Mouse (Mus musculus): ENCODE measurements around the gene Lpin1.
A peak's percentile ranks its signal among the peaks of the same experiment; 100 is the strongest.

The Lpin1 gene

DNA sequence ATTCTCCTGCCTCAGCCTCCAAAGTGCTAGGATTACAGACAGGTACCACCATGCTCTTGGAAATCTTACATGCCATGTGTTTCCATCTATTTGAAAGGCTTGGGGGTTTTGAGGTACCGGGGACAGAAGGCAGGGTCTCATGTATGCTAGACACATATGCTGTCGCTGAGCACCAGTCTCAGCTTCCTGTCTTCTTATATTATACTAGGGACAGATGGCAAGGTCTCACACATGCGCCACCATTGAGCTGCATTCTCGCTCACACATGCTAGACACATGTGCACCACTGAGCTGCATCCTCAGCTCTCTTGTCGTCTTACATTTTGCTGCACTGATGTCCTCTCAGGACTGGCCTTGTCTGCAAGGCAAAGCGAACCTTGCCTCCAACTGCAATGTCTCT, 8.7 kb upstream of the Lpin1 start:
- no peak for DNase-seq (ENCODE audit: low spot score in 2 of 2)

DNA sequence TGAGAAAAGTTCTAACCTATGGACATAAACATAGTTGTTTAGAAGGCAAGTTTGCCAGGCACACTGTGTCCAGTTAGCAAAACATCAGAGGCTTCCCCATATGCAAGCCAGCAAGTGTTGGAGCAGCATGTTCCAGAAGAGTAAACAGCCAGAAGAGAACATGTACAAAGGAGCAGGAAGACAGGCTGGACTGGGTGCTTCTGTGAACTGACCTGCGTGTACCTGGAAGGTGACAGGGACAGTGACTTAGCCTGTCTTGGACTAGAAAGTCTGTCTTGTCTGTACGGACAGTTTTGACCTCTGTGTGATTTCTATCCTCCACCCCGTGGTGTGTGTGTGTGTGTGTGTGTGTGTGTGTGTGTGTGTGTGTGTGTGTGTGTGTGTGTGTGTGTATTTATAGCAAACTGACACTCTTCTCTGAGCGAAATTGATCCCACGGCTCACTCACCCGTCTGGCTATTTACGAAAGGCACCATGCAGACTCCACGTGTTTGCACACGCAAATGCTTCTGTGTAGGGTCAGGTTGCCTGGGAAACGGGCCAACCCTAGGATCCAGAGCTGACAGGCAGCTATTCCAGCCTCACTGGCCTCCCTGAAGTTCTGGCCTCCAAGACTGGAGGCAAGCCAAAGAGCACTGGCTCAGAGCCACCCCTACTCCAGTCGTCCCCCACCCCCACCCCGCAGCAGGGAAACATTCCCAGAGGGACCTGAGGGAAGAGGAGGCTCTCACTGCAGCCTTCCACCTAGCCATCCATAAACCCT, 7.9 kb upstream of the Lpin1 start:
- peak; percentile 37 to 60 for DNase-seq (ENCODE audit: low spot score in 2 of 2)

- DNase-seq (ENCODE audit: low spot score in 2 of 2): no peak
Observed at GRCm38 (mm10) chr12:16615738-16616137, 5.0 kb upstream of the Lpin1 start.

GRCm38 (mm10) chr12:16614556-16614955, 3.8 kb upstream of the Lpin1 start:
- no peak for DNase-seq (ENCODE audit: low spot score in 2 of 2)

DNA sequence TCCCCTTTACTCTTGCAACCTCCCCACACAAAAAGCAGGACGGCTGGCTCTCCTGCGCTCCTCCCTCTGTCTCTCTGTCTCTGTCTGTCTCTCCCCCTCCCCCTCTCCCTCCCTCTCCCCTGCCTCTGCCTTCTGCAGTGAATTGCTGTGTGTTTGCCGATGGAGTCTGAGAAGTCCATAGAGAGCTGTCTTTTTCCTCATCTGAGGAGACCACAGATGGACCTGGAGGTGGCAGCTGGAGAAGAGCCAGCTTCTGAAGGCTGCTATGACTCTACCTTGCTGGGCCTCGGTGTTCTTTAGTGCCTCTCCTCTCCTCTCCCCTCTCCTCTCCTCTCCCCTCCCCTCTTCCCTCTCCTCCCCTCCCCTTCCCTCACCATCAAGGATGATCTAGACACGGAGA, 5.1 kb downstream of the Lpin1 start:
- no peak for DNase-seq (ENCODE audit: low spot score in 2 of 2)

DNA sequence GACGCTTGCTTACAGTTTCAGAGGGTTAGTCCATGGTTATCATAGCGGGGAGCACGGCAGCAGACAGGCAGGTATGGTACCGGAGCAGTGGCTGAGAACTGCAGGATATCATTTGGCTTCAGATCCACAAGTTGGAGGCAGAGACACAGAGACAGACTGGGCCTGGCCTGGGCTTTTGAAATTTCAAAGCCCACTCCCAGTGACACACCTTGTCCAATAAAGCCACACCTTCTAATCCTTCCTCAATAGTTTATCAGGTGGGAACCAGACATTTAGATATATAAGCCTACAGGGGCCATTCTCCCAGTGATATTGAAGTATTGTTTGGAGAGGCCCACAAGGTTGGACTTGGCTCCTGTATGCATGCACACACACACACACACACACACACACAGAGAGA, 8.5 kb downstream of the Lpin1 start:
- DNase-seq (ENCODE audit: low spot score in 2 of 2): no peak

DNA sequence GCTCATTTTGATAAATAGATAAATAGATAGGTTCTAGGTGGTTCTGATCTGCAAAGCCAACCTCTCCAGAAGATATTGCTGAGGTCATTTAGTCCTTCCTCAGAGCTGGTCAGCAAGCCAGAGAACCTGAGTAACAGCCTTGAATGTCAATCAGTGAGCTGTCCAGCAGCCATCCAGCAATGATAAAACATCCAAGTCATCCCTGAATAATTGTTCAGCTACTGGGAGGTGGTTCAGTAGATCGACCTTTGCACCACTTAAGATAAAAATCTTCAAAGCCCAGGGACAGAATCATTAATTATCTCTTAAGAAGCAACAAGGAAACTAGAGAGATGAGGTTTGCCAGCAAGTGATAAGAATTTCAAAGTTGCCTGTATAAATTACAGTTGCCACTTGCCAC, 10.4 kb downstream of the Lpin1 start:
- no peak for DNase-seq (ENCODE audit: low spot score in 2 of 2)

DNA sequence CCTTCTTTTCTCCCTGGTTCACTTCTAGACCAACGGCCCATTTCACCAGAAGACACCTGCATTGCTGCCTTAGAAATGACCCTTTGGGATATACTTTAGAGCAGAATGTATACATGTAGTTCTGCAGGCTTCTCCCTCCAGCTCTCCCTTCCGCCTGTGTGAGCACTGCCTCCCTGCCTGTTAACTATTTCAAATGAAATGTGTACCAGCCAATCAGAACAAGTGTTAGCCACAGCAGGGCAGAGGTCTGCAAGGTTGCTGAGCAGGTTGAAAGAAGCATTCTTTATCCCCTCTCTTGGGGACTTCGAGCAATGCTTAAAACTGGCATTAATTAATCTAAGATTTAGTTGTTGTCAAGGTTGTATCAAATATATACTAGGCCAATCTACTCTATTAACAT, 11.4 kb downstream of the Lpin1 start:
- DNase-seq (ENCODE audit: low spot score in 2 of 2): no peak

GRCm38 (mm10) chr12:16593761-16594160, 17.0 kb downstream of the Lpin1 start:
- no peak for DNase-seq (ENCODE audit: low spot score in 2 of 2)

GRCm38 (mm10) chr12:16593014-16593413, 17.8 kb downstream of the Lpin1 start:
- no peak for DNase-seq (ENCODE audit: low spot score in 2 of 2)

DNA sequence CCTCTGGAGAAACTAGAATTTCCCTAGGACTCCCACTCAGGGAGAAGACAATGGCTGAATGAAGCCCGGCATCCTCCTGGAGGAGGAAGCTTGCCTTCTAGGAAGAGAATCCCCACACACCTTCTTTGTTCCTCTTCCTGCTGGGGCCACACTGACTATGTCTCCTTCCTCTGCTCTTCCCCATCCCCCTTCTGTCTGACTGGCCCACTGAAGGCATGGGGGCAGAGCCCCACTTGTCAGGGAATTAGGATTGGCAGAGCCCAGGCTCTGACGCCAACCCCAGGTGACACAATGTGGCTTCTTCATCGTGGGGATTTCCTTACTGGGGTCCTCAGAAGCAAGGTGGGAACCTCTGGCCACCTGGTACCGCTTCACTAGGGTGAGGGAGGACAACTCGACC, 18.3 kb downstream of the Lpin1 start:
- DNase-seq (ENCODE audit: low spot score in 2 of 2): no peak

GRCm38 (mm10) chr12:16591453-16592200, 19.1 kb downstream of the Lpin1 start:
- DNase-seq (ENCODE audit: low spot score in 2 of 2): peak; percentile 69 to 71

- no peak for DNase-seq (ENCODE audit: low spot score in 2 of 2)
Observed at GRCm38 (mm10) chr12:16589966-16590365, 20.8 kb downstream of the Lpin1 start.

- peak; percentile 80 to 88 for DNase-seq (ENCODE audit: low spot score in 2 of 2)
Observed at GRCm38 (mm10) chr12:16589204-16589949, 21.4 kb downstream of the Lpin1 start.

DNA sequence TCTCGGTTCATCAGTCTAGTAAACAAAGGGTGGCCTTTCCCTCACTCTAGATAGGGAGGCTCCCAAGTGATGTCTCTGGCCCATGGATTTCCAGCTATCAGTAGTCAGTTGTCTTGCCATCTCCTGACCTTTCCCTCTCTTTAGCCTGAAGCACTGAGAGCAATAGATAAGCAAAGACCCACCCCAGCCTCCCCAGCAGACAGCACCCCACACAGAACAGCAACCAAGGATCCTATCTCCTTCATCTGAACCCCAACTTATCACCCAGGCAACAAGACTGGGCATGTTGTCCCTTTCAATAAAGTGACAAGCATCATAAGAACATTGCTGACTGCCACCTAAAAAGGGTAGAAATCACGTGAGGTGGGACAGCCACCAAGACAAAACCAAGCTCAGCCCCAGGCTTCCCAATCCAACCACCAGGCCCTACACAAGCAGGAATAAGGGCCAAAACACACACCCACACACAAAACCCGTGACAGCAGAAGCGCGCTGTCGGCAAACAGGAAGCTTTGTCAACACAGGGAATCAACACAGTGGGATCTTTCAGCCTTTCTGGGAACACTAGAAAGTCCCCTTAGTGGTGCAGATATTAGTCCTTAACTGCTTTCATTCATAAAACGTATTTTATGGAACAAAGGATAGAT, 22.2 kb downstream of the Lpin1 start:
- DNase-seq (ENCODE audit: low spot score in 2 of 2): no peak

- DNase-seq (ENCODE audit: low spot score in 2 of 2): no peak
Observed at GRCm38 (mm10) chr12:16587767-16588166, 23.0 kb downstream of the Lpin1 start.

DNA sequence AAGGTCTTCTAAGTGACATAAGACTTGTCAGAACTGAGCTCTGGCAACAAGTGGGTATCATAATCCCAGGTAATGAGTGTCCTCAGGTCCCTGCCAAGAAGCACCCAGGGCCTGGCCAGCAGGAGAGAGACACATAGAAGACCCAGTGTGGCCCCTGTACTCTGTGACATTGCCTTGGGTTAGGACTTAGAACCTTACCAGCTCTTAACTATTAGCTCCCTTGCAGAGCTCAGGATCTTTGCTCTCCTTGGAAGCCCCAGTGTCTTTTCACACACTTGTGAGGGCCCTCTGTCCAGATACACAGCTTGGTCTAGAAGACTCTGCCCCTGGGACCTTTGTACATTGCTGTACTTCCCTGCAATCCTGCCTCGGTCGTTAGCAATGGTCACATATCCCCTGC, 23.7 kb downstream of the Lpin1 start:
- DNase-seq (ENCODE audit: low spot score in 2 of 2): no peak

DNA sequence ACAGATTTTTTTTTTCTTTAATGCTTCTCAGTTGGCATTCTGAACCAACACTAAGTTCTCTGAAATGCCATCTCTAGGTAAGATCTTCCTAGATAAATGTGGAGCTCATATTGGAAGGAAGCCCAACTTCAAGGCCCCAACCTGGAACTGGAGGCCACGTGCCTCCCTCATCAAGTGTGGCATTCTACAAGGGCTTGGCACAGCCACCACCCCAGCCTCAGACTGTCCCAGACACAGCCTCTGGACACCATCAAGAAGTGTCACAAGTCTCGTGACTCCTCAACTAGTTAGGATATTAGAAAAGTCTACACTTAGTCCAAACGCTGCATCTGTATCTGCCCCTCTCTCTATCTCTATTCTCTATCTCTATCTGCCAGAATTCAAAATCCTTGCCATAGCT, 25.8 kb downstream of the Lpin1 start:
- no peak for DNase-seq (ENCODE audit: low spot score in 2 of 2)

DNA sequence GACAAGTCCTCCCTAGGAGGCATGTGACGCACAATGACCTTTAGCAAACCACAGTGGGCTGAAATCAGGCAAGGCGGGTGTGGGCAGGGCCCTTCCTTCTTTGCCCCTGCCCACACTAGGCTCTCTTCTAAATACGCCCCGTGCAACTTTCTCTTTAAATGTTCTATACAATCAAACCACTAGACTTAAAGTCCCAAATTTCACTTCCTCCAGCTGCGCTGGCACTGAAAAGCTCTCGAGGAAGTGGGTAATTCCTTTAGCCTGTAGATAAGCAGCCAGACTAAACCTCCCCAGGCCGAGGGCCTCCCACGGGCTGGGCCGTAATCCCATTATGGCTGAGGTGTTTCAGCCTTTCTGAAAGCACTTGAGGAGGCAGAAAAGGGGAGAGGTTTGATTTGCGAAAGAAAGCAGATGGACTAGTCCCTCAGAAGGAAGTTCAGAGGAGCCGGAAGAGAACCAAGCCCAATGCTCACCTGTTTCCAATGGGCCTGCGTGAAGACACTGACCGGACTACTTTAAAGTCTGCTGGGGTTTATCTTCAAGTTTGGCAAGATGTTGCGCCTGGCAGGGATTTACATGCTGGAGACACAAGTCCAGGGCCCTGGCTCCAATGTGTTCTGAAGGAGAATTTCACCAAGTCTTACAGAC, 26.6 kb downstream of the Lpin1 start:
- DNase-seq (ENCODE audit: low spot score in 2 of 2): no peak

GRCm38 (mm10) chr12:16583313-16583712, 27.5 kb downstream of the Lpin1 start:
- no peak for DNase-seq (ENCODE audit: low spot score in 2 of 2)

DNA sequence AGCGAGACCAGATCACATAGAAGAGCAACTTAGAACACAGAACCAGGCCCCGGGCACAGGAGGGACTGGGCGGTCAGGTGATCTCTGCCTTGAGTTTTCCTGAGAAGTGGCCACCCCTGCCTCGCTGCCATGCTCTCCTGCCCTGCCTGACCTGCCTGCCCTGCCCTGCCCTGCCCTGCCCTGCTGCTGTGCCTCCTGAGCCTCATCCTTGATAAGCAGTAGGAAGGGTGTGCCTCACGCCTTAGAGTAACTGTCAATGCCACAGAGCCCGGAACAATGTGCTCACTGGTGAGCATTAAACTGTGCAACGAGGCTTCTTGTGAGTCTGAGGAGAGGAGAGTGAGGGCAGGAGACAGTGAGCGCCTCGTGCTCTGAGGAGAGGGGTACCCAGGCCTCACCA, 30.5 kb downstream of the Lpin1 start:
- no peak for DNase-seq (ENCODE audit: low spot score in 2 of 2)

Measured in frontal cortex, postnatal 14 days (tissue).